Mouse (Mus musculus) forebrain, embryonic 16.5 days (tissue): Measurements from ENCODE around the gene Dctpp1. TPM values are rescaled to one million over a fixed set of nuclear protein-coding genes. Genes with fewer than 3 reads are reported as not detected.

Experiments used
- ATAC-seq: fragments of 200-750 bp; cut with Nextera tagmentation; 2 replicates; pipeline ENCODE4 v1.8.0; 2017; ENCODE audit warnings: mild to moderate bottlenecking, moderate library complexity
- H3K27ac ChIP-seq: fragments of 300-500 bp; sonication (generic); 2 replicates; pipeline ENCODE4 v1.5.1; 2014; ENCODE audit warnings: low read length, control low read depth
- H3K27me3 ChIP-seq: fragments of 300-500 bp; sonication (generic); replicated peaks from 2 replicates; pipeline ENCODE4 v1.6.1; 2014; ENCODE audit warnings: low read length; ENCODE audit not compliant: control insufficient read depth, insufficient read depth
- H3K36me3 ChIP-seq: fragments of 300-500 bp; sonication (generic); 2 replicates; pipeline ENCODE4 v1.6.1; 2014; ENCODE audit not compliant: control insufficient read depth, insufficient read depth
- H3K4me1 ChIP-seq: fragments of 300-500 bp; sonication (generic); replicated peaks from 2 replicates; pipeline ENCODE4 v1.6.1; 2014; ENCODE audit warnings: low read length; ENCODE audit not compliant: control insufficient read depth, insufficient read depth
- H3K4me2 ChIP-seq: fragments of 300-500 bp; sonication (generic); 2 replicates; pipeline ENCODE4 v1.6.1; 2014; ENCODE audit warnings: mild to moderate bottlenecking, low read length, control low read depth
- H3K4me3 ChIP-seq: fragments of 300-500 bp; sonication (generic); replicated peaks from 2 replicates; pipeline ENCODE4 v1.5.1; 2014; ENCODE audit warnings: mild to moderate bottlenecking, low read length, control low read depth
- H3K9ac ChIP-seq: fragments of 300-500 bp; sonication (generic); replicated peaks from 2 replicates; pipeline ENCODE4 v1.6.1; 2014; ENCODE audit warnings: low read depth, low read length, control low read depth
- H3K9me3 ChIP-seq: fragments of 300-500 bp; sonication (generic); 2 replicates; pipeline ENCODE4 v1.6.1; 2016; ENCODE audit warnings: low read length; ENCODE audit not compliant: control insufficient read depth
- WGBS: fragments of 180-500 bp; shearing (Covaris S2); extraction: QIAGEN DNeasy Blood & Tissue Kit; methylation state at CpG from one replicate; pipeline ENCODE4 v1.1.7; 2014; 5-methylcytosine and 5-hydroxymethylcytosine counted together
- polyA plus RNA-seq: library from polyadenylated mRNA; unstranded; fragments of >200 nt; fragmentation: Nextera tagmentation; extraction: Ambion mirVana; gene quantifications from 2 replicates; pipeline ENCODE4 v1.2.1, GENCODE M21; 2015

The Dctpp1 gene
- polyA plus RNA-seq, 1 experiment from 2014 or later, result 147 TPM

GRCm38 (mm10) chr7:127214981-127215871 lies 45.3 kb downstream of the Dctpp1 start:
- H3K4me1 ChIP-seq, result peaks cover 5% of the 10 kb centered on the region

GRCm38 (mm10) chr7:127214521-127214920 lies 46.0 kb downstream of the Dctpp1 start:
- Histone ChIP-seq H3K9ac (no peak overlapping the region), H3K27ac (no peak overlapping the region), H3K4me3 (no peak overlapping the region), H3K4me1 (peaks cover 9% of the 10 kb centered on the region), H3K9me3 (no peaks in the 10 kb centered on the region), H3K27me3 (no peaks in the 10 kb centered on the region), H3K4me2 (no peak overlapping the region), H3K36me3 (no peaks in the 10 kb centered on the region)
- ATAC-seq, result no peak
- 39% methylated on average over 21 of the region's 21 CpGs for WGBS

More at GRCm38 (mm10) chr7:127214981-127215871, 45.3 kb downstream of the Dctpp1 start:
- H3K36me3 ChIP-seq, result no peaks in the 10 kb centered on the region
- H3K4me3 ChIP-seq, result 0 out of 2 replicates have a peak overlapping the region, but pooled peaks have one; percentile 18
- no peaks in the 10 kb centered on the region for H3K9me3 ChIP-seq
- peak overlapping the region; percentile 45 for H3K4me2 ChIP-seq
- H3K9ac ChIP-seq, result peak overlapping the region; percentile 49; the same call in 1 of the 2 replicates
- 0 out of 2 replicates have a peak, but pooled peaks have one; percentile 36 for ATAC-seq
- H3K27me3 ChIP-seq, result no peaks in the 10 kb centered on the region
- no peak overlapping the region for H3K27ac ChIP-seq
- WGBS, result 28% methylated on average over 33 of the region's 33 CpGs

- H3K36me3 ChIP-seq, result no peaks in the 10 kb centered on the region
- no peak for ATAC-seq
- 59% methylated on average over 12 of the region's 12 CpGs for WGBS
- H3K4me2 ChIP-seq, result no peak overlapping the region
- H3K9me3 ChIP-seq, result no peaks in the 10 kb centered on the region
- H3K27ac ChIP-seq, result no peak overlapping the region
- no peak overlapping the region for H3K4me3 ChIP-seq
- H3K27me3 ChIP-seq, result no peaks in the 10 kb centered on the region
- H3K9ac ChIP-seq, result no peak overlapping the region
- H3K4me1 ChIP-seq, result peaks cover 13% of the 10 kb centered on the region
Measured at GRCm38 (mm10) chr7:127213930-127214329, 46.6 kb downstream of the Dctpp1 start.

GRCm38 (mm10) chr7:127213485-127213884 lies 47.0 kb downstream of the Dctpp1 start:
- H3K4me1 ChIP-seq, result peaks cover 13% of the 10 kb centered on the region
- no peak overlapping the region for H3K27ac ChIP-seq
- no peaks in the 10 kb centered on the region for H3K36me3 ChIP-seq
- H3K4me3 ChIP-seq, result no peak overlapping the region
- no peak for ATAC-seq
- H3K4me2 ChIP-seq, result no peak overlapping the region
- no peaks in the 10 kb centered on the region for H3K9me3 ChIP-seq
- H3K27me3 ChIP-seq, result no peaks in the 10 kb centered on the region
- H3K9ac ChIP-seq, result no peak overlapping the region
- 37% methylated on average over 7 of the region's 7 CpGs for WGBS

GRCm38 (mm10) chr7:127212432-127213250 lies 47.9 kb downstream of the Dctpp1 start:
- Histone ChIP-seq H3K27me3 (no peaks in the 10 kb centered on the region), H3K27ac (no peak overlapping the region), H3K4me3 (no peak overlapping the region), H3K4me1 (peaks cover 13% of the 10 kb centered on the region), H3K36me3 (no peaks in the 10 kb centered on the region), H3K4me2 (no peak overlapping the region), H3K9me3 (no peaks in the 10 kb centered on the region), H3K9ac (no peak overlapping the region)
- no peak for ATAC-seq
- WGBS, result 91% methylated on average over 12 of the region's 12 CpGs

GRCm38 (mm10) chr7:127211014-127211745 lies 49.3 kb downstream of the Dctpp1 start:
- ATAC-seq, result no peak
- Histone ChIP-seq H3K36me3 (no peaks in the 10 kb centered on the region), H3K9ac (no peak overlapping the region), H3K27me3 (no peaks in the 10 kb centered on the region), H3K9me3 (no peaks in the 10 kb centered on the region), H3K4me2 (no peak overlapping the region), H3K4me1 (peaks cover 24% of the 10 kb centered on the region), H3K4me3 (no peak overlapping the region), H3K27ac (no peak overlapping the region)
- 78% methylated on average over 5 of the region's 5 CpGs for WGBS

- no peak overlapping the region for H3K9ac ChIP-seq
- H3K27me3 ChIP-seq, result no peaks in the 10 kb centered on the region
- ATAC-seq, result no peak
- H3K4me3 ChIP-seq, result no peak overlapping the region
- peaks cover 30% of the 10 kb centered on the region for H3K4me1 ChIP-seq
- 91% methylated on average over 4 of the region's 4 CpGs for WGBS
- H3K36me3 ChIP-seq, result no peaks in the 10 kb centered on the region
- H3K4me2 ChIP-seq, result no peak overlapping the region
- H3K27ac ChIP-seq, result no peak overlapping the region
- H3K9me3 ChIP-seq, result no peaks in the 10 kb centered on the region
Measured at GRCm38 (mm10) chr7:127210266-127210665, 50.2 kb downstream of the Dctpp1 start.

GRCm38 (mm10) chr7:127209851-127210250 lies 50.7 kb downstream of the Dctpp1 start:
- H3K27me3 ChIP-seq, result no peaks in the 10 kb centered on the region
- no peaks in the 10 kb centered on the region for H3K9me3 ChIP-seq
- ATAC-seq, result no peak
- peaks cover 30% of the 10 kb centered on the region for H3K4me1 ChIP-seq
- H3K4me2 ChIP-seq, result peak overlapping the region; percentile 76; the same call in 1 of the 2 replicates
- no peak overlapping the region for H3K4me3 ChIP-seq
- 72% methylated on average over 5 of the region's 5 CpGs for whole genome bisulfite sequencing
- H3K36me3 ChIP-seq, result no peaks in the 10 kb centered on the region
- H3K9ac ChIP-seq, result no peak overlapping the region
- no peak overlapping the region for H3K27ac ChIP-seq
